Mouse (Mus musculus) ES-E14 (cell line): ENCODE data around the gene 2610001J05Rik. TPM values are rescaled to one million over a fixed set of nuclear protein-coding genes. Genes with fewer than 3 reads are reported as not detected.

Experiments
- DNase-seq: peaks from one replicate; pipeline ENCODE4 v3.0.0-alpha.2; 2013; ENCODE audit warnings: low read depth, low spot score
- H3K27ac ChIP-seq: 2 replicates; pipeline ENCODE4 v1.5.1; 2012; ENCODE audit warnings: low read depth, mild to moderate bottlenecking, low read length, moderate library complexity, mixed read lengths; ENCODE audit not compliant: poor library complexity, insufficient read depth, severe bottlenecking
- H3K36me3 ChIP-seq: 2 replicates; pipeline ENCODE4 v1.6.1; 2012; ENCODE audit warnings: mild to moderate bottlenecking, low read length, moderate library complexity, mixed read lengths; ENCODE audit not compliant: control insufficient read depth, poor library complexity, insufficient read depth, severe bottlenecking
- H3K4me1 ChIP-seq, 2 experiments: fragments of 150-350 bp in 1 of 2; sonication (generic) in 1 of 2; 2 replicates each; pipeline ENCODE4 v1.6.1; 2012; ENCODE audit warnings: low read length in 2 of 2, mild to moderate bottlenecking in 1 of 2, mixed read lengths in 1 of 2; ENCODE audit not compliant: control insufficient read depth in 2 of 2, insufficient read depth in 2 of 2, poor library complexity in 1 of 2
- H3K4me3 ChIP-seq, 2 experiments: fragments of 150-350 bp in 1 of 2; sonication (generic) in 1 of 2; 2 replicates each; pipeline ENCODE4 v1.5.1; 2012; ENCODE audit warnings: low read length in 2 of 2, low read depth in 1 of 2, mild to moderate bottlenecking in 1 of 2, mixed read lengths in 1 of 2; ENCODE audit not compliant: insufficient read depth in 1 of 2, poor library complexity in 1 of 2, severe bottlenecking in 1 of 2
- H3K9ac ChIP-seq: 2 replicates; pipeline ENCODE4 v1.6.1; 2012; ENCODE audit warnings: low read depth, mild to moderate bottlenecking, low read length, mixed read lengths; ENCODE audit not compliant: poor library complexity, insufficient read depth, severe bottlenecking
- H3K9me3 ChIP-seq: fragments of 150-350 bp; sonication (generic); 2 replicates; pipeline ENCODE4 v1.6.1; 2012; ENCODE audit warnings: low read depth, mild to moderate bottlenecking, low read length; ENCODE audit not compliant: control insufficient read depth, insufficient read depth
- CHD2 ChIP-seq: IDR thresholded peaks from 2 replicates; pipeline ENCODE4 v1.6.1; 2014; ENCODE audit warnings: mild to moderate bottlenecking, low read depth, low read length, inconsistent platforms
- HCFC1 ChIP-seq: IDR thresholded peaks from 2 replicates; pipeline ENCODE4 v1.6.1; 2012; ENCODE audit warnings: low read length, inconsistent platforms, borderline replicate concordance; ENCODE audit not compliant: insufficient read depth
- MAFK ChIP-seq: IDR thresholded peaks from 2 replicates; pipeline ENCODE4 v1.6.1; 2014; ENCODE audit warnings: mild to moderate bottlenecking, low read depth, low read length, inconsistent platforms; ENCODE audit not compliant: insufficient read depth
- ZC3H11A ChIP-seq: IDR thresholded peaks from 2 replicates; pipeline ENCODE4 v1.6.1; 2012; ENCODE audit warnings: low read depth, mild to moderate bottlenecking, inconsistent platforms, low read length, borderline replicate concordance
- ZNF384 ChIP-seq: IDR thresholded peaks from 2 replicates; pipeline ENCODE4 v1.6.1; 2012; ENCODE audit warnings: low read depth, low read length, inconsistent platforms
- in situ Hi-C, 2 experiments: fragments of 600-800 bp; cut with MboI; formaldehyde crosslinking; loops; one replicate each; pipeline ENCODE4 v1.15.1; 2025; ENCODE audit warnings: low sequenced_read_pairs in 2 of 2, inconsistent platforms in 1 of 2; ENCODE audit not compliant: unreplicated experiment in 2 of 2
- total RNA-seq: library from RNA; depleted of rRNA; stranded (reverse); fragments of 300-350 nt; gene quantifications from 2 replicates; pipeline ENCODE4 v1.2.3, GENCODE M21; 2012

Gene 2610001J05Rik
- total RNA-seq, 1 experiment: 29.1 TPM

DNA sequence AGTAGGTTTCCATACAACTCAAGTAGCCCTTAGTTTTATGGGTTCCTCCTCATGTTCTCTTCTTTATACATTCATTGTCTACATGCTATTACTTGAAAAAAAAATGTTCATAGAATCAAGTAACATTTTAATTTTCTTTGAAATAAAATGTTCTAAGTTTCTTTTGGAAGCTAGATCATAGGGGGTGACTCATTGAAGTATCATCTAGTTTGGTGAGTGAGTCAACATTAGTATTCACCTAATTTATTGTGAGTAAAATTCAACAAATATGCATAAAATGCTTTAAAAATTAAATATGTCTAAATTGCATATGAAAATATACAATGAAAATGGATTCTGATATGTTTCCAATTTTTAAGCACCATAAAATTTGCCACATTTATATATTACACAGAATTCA, 11.6 kb upstream of the 2610001J05Rik start:
- no peak overlapping the region for H3K9ac ChIP-seq
- H3K36me3 ChIP-seq: no peaks in the 10 kb centered on the region
- H3K9me3 ChIP-seq: no peaks in the 10 kb centered on the region
- no peak overlapping the region for H3K27ac ChIP-seq
- no peak overlapping the region for H3K4me3 ChIP-seq
- TF ChIP-seq ZNF384 (no peak), ZC3H11A (no peak), MAFK (no peak), CHD2 (no peak), HCFC1 (no peak)
- in situ Hi-C loops: no loop called here
- H3K4me1 ChIP-seq: no peaks in the 10 kb centered on the region
- DNase-seq: no peak

DNA sequence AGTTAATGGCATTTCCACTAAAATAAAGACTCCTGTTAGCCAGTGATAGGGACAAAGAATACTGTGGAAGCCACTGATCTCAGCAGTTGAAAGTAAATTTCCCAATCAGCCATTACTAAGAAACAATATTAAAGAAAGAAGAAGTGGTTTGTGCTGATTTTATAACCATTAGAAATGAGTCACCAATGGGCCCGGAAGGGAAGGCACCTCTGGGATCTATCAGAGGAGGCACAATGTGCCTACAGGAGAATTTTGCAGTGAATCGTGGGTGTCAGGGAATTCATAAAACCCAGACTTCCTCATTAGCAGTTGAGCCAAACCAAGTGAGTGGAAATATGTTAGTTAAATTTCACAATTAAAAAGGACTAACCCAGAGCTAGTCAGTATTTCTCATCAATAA, 2.6 kb upstream of the 2610001J05Rik start:
- Histone ChIP-seq H3K27ac (no peak overlapping the region), H3K4me1 (peaks cover 0 to 2% of the 10 kb centered on the region in 2 experiments; a peak in 1 of 4 replicates), H3K4me3 (no peak overlapping the region), H3K9me3 (no peaks in the 10 kb centered on the region), H3K36me3 (no peaks in the 10 kb centered on the region), H3K9ac (no peak overlapping the region)
- TF ChIP-seq ZNF384 (no peak), MAFK (no peak), CHD2 (no peak), HCFC1 (no peak), ZC3H11A (no peak)
- in situ Hi-C loops: no loop called here
- DNase-seq: no peak

DNA sequence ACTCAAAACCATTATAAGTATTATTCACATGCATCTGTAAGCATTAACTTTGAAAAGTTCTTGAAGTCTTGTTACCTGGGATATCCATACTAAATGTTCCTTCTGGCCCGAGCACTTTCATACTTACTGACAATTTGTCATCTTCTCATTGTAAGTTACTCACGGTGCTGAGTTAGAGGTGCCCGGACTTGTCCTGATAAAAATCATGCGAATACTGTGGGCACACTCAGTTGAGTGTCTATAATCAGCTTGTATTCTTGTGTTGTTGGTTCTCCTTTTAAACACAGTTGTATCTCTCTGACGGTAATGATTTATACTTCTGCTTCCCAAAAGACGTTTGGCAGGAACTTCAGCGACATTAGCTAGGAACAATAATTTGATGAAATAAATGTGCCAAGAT, 758 bp upstream of the 2610001J05Rik start:
- Histone ChIP-seq H3K36me3 (no peaks in the 10 kb centered on the region), H3K9me3 (no peaks in the 10 kb centered on the region), H3K9ac (no peak overlapping the region), H3K4me1 (peaks cover 0 to 2% of the 10 kb centered on the region in 2 experiments; a peak in 1 of 4 replicates), H3K4me3 (peak overlapping the region in 1 of 2 experiments; percentile 87; a peak in 3 of 4 replicates), H3K27ac (no peak overlapping the region; the same call in 1 of the 2 replicates)
- no peak for DNase-seq
- in situ Hi-C loops: no loop called here
- TF ChIP-seq ZNF384 (no peak), CHD2 (no peak), ZC3H11A (no peak), HCFC1 (no peak), MAFK (no peak)

DNA sequence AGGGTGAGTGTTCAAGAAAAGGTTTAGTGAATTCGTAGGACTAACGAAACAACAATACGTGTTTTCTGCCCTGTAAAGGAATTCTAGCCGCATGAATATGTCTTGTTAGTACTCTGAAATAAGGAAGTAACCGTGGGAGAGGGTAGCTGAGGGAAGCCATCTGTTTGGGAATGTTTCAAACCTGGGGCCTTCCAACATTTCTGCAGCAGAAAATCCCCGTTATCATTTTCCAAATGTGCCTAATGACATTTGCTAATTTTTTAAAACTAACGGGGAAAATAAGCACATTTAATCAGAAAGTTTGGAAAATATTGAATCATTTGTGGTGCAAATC, 274 bp upstream of the 2610001J05Rik start:
- no peak for DNase-seq
- Histone ChIP-seq H3K9me3 (no peaks in the 10 kb centered on the region), H3K9ac (peak overlapping the region; percentile 15; the same call in 1 of the 2 replicates), H3K4me3 (peak overlapping the region; percentile 77 to 87), H3K27ac (no peak overlapping the region), H3K4me1 (peaks cover 0 to 2% of the 10 kb centered on the region in 2 experiments; a peak in 1 of 4 replicates), H3K36me3 (no peaks in the 10 kb centered on the region)
- TF ChIP-seq CHD2 (no peak; the same call in 1 of the 2 replicates), ZNF384 (no peak), ZC3H11A (no peak), MAFK (no peak), HCFC1 (no peak)
- in situ Hi-C loops: no loop called here
